Mouse (Mus musculus) kidney, embryonic 15.5 days (tissue): ENCODE data around the gene Cyyr1. TPM values are rescaled to one million over a fixed set of nuclear protein-coding genes. Genes with fewer than 3 reads are reported as not detected.
"Not testable (repeated sequence)": the region's sequence is repeated elsewhere in the genome, so short reads cannot be mapped to it uniquely, and the experiment has no call there.

ENCODE experiments used
- ATAC-seq: fragments of 200-750 bp; cut with Nextera tagmentation; replicated peaks from 2 replicates; pipeline ENCODE4 v1.8.0; 2017; ENCODE audit warnings: moderate TSS enrichment; ENCODE audit not compliant: low FRiP score
- H3K27ac ChIP-seq: fragments of 300-500 bp; sonication (generic); 2 replicates; pipeline ENCODE4 v1.5.1; 2015; ENCODE audit warnings: mild to moderate bottlenecking, inconsistent platforms
- H3K27me3 ChIP-seq: fragments of 300-500 bp; sonication (generic); 2 replicates; pipeline ENCODE4 v1.6.1; 2015; ENCODE audit warnings: inconsistent platforms
- H3K36me3 ChIP-seq: fragments of 300-500 bp; sonication (generic); 2 replicates; pipeline ENCODE4 v1.6.1; 2015; ENCODE audit warnings: inconsistent platforms
- H3K4me1 ChIP-seq: fragments of 300-500 bp; sonication (generic); 2 replicates; pipeline ENCODE4 v1.6.1; 2015; ENCODE audit warnings: inconsistent platforms
- H3K4me2 ChIP-seq: fragments of 300-500 bp; sonication (generic); 2 replicates; pipeline ENCODE4 v1.6.1; 2015; ENCODE audit warnings: moderate library complexity, mild to moderate bottlenecking, inconsistent platforms
- H3K4me3 ChIP-seq: fragments of 300-500 bp; sonication (generic); replicated peaks from 2 replicates; pipeline ENCODE4 v1.5.1; 2015; ENCODE audit warnings: mild to moderate bottlenecking, inconsistent platforms
- H3K9ac ChIP-seq: fragments of 300-500 bp; sonication (generic); 2 replicates; pipeline ENCODE4 v1.6.1; 2015; ENCODE audit warnings: mild to moderate bottlenecking, inconsistent platforms
- H3K9me3 ChIP-seq: fragments of 300-500 bp; sonication (generic); replicated peaks from 2 replicates; pipeline ENCODE4 v1.6.1; 2016; ENCODE audit warnings: inconsistent platforms
- WGBS: fragments of 180-500 bp; shearing (Covaris S2); methylation state at CpG from one replicate; pipeline ENCODE4 v1.1.7; 2015; ENCODE audit warnings: mixed read lengths; 5-methylcytosine and 5-hydroxymethylcytosine counted together
- polyA plus RNA-seq: library from polyadenylated mRNA; unstranded; fragments of >200 nt; fragmentation: Nextera tagmentation; extraction: Ambion mirVana; gene quantifications from 2 replicates; pipeline ENCODE4 v1.2.1, GENCODE M21; 2015

The Cyyr1 gene
- 6.4 and 6.5 TPM in 2 replicates for polyA plus RNA-seq

- H3K9me3 ChIP-seq, H3K27ac ChIP-seq, H3K4me3 ChIP-seq, H3K27me3 ChIP-seq, H3K9ac ChIP-seq, H3K4me1 ChIP-seq, H3K36me3 ChIP-seq, H3K4me2 ChIP-seq, ATAC-seq: not testable (repeated sequence)
- WGBS, result 75% methylated on average over 13 of the region's 13 CpGs
These were observed at the start of gene Cyyr1 for GRCm38 (mm10) chr16:85553297-85553696. TSS of gene Cyyr1 (minus strand) at chr16:85553397.

GRCm38 (mm10) chr16:85588844-85589243 lies 35.6 kb upstream of the Cyyr1 start:
- WGBS, result 79% methylated on average over 7 of the region's 7 CpGs

DNA sequence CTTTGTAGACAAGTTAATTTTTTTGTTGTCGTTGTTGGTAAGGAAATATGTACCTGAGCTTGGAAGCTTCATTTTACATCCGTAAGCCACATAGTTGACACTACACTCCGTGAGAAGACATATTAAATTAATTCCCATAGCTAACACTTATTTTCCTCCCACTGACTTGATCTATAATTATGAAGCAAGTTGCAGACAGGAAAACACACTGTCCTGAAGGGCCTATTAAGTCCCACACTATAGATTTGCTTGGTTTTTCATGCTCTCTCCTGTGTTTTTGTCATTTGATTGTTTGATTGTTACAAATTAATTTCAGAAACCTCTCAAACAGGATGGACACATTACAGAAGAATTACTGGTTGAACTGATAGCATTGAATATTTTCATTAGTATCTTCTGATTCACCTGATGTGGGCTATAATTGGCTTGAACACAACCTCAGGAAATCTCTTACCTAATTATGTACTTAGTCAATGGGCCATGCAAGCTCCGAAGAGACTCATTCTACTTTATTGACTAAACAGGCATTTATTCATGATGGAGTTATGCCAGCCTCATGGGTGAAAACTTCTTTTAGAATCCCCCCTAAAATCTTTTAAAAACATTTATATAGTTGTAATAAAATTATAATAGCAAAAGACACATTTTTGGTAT lies 34.5 kb upstream of the Cyyr1 start:
- no peaks in the 10 kb centered on the region for H3K9me3 ChIP-seq
- no peak overlapping the region for H3K9ac ChIP-seq
- no peak for ATAC-seq
- H3K27ac ChIP-seq, result no peak overlapping the region
- H3K27me3 ChIP-seq, result no peaks in the 10 kb centered on the region
- WGBS, result 85% methylated on average over 4 of the region's 4 CpGs
- no peaks in the 10 kb centered on the region for H3K4me1 ChIP-seq
- no peak overlapping the region for H3K4me3 ChIP-seq
- H3K4me2 ChIP-seq, result no peak overlapping the region
- H3K36me3 ChIP-seq, result no peaks in the 10 kb centered on the region

More at GRCm38 (mm10) chr16:85588844-85589243, 35.6 kb upstream of the Cyyr1 start:
- H3K36me3 ChIP-seq, result no peaks in the 10 kb centered on the region
- no peaks in the 10 kb centered on the region for H3K9me3 ChIP-seq
- H3K4me3 ChIP-seq, result no peak overlapping the region
- H3K4me2 ChIP-seq, result no peak overlapping the region
- no peak overlapping the region for H3K27ac ChIP-seq
- H3K9ac ChIP-seq, result no peak overlapping the region
- H3K4me1 ChIP-seq, result no peaks in the 10 kb centered on the region
- H3K27me3 ChIP-seq, result no peaks in the 10 kb centered on the region
- ATAC-seq, result no peak

DNA sequence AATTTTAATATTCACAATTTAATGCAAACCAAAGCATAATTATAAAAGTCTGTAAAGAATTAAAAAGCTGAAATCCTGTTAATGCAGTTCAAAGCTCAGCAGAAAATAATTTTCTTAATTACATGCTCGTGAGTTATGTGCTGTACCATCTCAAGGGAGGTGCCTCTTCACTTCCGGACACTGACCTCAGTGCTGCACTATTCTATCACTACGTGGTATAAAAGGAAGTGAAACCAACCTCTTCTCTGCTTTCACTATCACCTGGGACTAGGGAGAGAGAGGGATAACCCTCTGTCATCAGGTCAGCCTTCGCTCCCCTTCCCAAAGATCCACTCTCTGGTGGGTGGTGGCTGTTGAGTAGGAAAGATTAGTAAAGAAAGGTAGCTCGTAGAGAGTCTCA lies 13.3 kb upstream of the Cyyr1 start:
- H3K27me3 ChIP-seq, result no peaks in the 10 kb centered on the region
- H3K4me1 ChIP-seq, result no peaks in the 10 kb centered on the region
- no peaks in the 10 kb centered on the region for H3K36me3 ChIP-seq
- H3K9ac ChIP-seq, result no peak overlapping the region
- no peak overlapping the region for H3K27ac ChIP-seq
- no peaks in the 10 kb centered on the region for H3K9me3 ChIP-seq
- ATAC-seq, result no peak
- H3K4me2 ChIP-seq, result no peak overlapping the region
- WGBS, result 87% methylated on average over 5 of the region's 5 CpGs
- no peak overlapping the region for H3K4me3 ChIP-seq

DNA sequence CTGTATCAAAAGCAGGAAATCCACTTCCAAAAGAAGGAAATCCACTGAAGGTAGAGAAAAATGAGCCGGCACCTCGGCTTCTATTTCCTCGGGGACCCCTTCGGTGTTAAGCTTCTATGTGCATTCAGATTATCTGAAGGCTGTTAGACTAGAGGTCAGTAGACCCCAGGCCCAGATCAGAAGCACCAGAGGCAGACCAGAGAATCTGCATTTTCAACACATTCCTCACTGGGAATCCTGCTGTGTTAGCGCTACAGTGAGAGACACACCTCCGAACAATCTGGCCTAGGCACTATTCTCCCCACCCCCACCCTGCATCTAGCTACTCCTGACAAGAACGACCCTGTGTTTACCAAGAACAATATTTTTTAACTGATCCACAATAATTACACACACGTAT lies 641 bp upstream of the Cyyr1 start:
- ATAC-seq, result no peak

GRCm38 (mm10) chr16:85551976-85552375 lies 1.2 kb downstream of the Cyyr1 start:
- H3K9ac ChIP-seq, H3K9me3 ChIP-seq, H3K4me1 ChIP-seq, H3K4me3 ChIP-seq, H3K27ac ChIP-seq, H3K27me3 ChIP-seq, H3K4me2 ChIP-seq, H3K36me3 ChIP-seq, ATAC-seq: not testable (repeated sequence)
- 73% methylated on average over 1 of the region's 11 CpGs for WGBS

More for the DNA sequence above, 641 bp upstream of the Cyyr1 start:
- H3K4me1 ChIP-seq, result peaks cover 8% of the 10 kb centered on the region
- no peak overlapping the region for H3K4me2 ChIP-seq
- H3K9ac ChIP-seq, result no peak overlapping the region
- no peaks in the 10 kb centered on the region for H3K9me3 ChIP-seq
- no peak overlapping the region for H3K27ac ChIP-seq
- WGBS, result 50% methylated on average over 8 of the region's 8 CpGs
- no peak overlapping the region for H3K4me3 ChIP-seq
- no peaks in the 10 kb centered on the region for H3K36me3 ChIP-seq
- no peaks in the 10 kb centered on the region for H3K27me3 ChIP-seq

- no peaks in the 10 kb centered on the region for H3K27me3 ChIP-seq
- ATAC-seq, result peak; percentile 91
- H3K4me1 ChIP-seq, result peaks cover 8% of the 10 kb centered on the region
- H3K9me3 ChIP-seq, result no peaks in the 10 kb centered on the region
- H3K9ac ChIP-seq, result peak overlapping the region; percentile 54
- H3K27ac ChIP-seq, result peak overlapping the region; percentile 60
- peak overlapping the region; percentile 52 for H3K4me3 ChIP-seq
- peak overlapping the region; percentile 82 for H3K4me2 ChIP-seq
- H3K36me3 ChIP-seq, result no peaks in the 10 kb centered on the region
- WGBS, result 3% methylated on average over 25 of the region's 25 CpGs
These were observed 3.1 kb downstream of the Cyyr1 start for GRCm38 (mm10) chr16:85549971-85550567.

- H3K4me3 ChIP-seq, result no peak overlapping the region
- no peaks in the 10 kb centered on the region for H3K27me3 ChIP-seq
- peaks cover 8% of the 10 kb centered on the region for H3K4me1 ChIP-seq
- no peak overlapping the region for H3K9ac ChIP-seq
- 0 out of 2 replicates have a peak overlapping the region, but pooled peaks have one; percentile 22 for H3K27ac ChIP-seq
- H3K36me3 ChIP-seq, result no peaks in the 10 kb centered on the region
- H3K4me2 ChIP-seq, result 0 out of 2 replicates have a peak overlapping the region, but pooled peaks have one; percentile 3
- WGBS, result 39% methylated on average over 6 of the region's 6 CpGs
- no peaks in the 10 kb centered on the region for H3K9me3 ChIP-seq
- ATAC-seq, result no peak
These were observed 6.7 kb downstream of the Cyyr1 start for GRCm38 (mm10) chr16:85546519-85546918.

DNA sequence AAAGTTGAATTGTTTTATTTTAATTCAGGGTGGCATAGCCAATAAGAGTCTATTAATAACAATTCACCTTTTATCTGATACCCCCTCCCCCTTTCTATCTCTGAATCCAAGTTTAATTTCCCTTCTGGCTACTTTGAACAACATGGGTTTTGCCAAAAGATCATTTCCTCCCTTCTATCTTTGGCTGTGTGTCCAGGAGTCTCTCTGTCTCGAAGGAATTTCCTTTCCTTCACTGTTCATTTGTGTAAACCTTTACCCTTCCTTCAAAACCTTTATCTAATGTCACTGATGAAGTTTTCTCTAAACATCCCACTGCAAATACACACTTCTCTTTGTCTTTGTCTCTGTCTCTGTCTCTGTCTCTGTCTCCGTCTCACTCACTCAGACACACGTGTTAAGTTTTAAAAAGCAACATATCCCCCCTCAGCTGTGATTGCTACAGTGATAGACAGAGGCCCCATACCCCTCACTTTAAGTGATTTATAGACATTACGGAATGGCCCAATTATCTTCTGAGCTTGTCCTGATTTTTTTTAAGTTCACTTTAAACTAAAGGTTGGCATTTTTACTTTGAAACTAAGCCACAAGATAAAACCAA lies 11.4 kb downstream of the Cyyr1 start:
- Histone ChIP-seq H3K4me1 (no peaks in the 10 kb centered on the region), H3K27ac (no peak overlapping the region; the same call in 1 of the 2 replicates), H3K9me3 (no peaks in the 10 kb centered on the region), H3K9ac (no peak overlapping the region), H3K4me3 (no peak overlapping the region), H3K4me2 (no peak overlapping the region), H3K36me3 (no peaks in the 10 kb centered on the region), H3K27me3 (no peaks in the 10 kb centered on the region)
- 50% methylated on average over 4 of the region's 4 CpGs for WGBS
- no peak for ATAC-seq

DNA sequence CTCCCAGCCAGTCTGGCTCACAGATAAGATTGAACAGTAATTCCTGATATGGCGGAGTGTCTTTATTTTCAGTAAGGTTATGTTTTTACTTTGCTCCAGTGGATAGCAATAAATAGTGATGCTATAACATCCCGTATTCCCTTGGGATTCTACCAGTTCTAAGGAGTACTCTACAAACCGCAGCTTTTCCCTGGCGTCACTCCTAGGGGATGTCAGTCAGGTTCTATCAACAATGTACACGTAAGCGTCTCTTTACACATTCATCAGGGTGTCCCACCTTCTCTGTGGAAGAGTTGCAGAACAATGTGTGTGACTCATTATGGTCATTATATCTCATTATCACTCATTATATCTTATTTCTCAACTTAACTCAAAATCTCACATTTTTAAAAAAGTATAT lies 12.2 kb downstream of the Cyyr1 start:
- WGBS, result 80% methylated on average over 6 of the region's 6 CpGs
- no peak overlapping the region for H3K27ac ChIP-seq
- ATAC-seq, result no peak

DNA sequence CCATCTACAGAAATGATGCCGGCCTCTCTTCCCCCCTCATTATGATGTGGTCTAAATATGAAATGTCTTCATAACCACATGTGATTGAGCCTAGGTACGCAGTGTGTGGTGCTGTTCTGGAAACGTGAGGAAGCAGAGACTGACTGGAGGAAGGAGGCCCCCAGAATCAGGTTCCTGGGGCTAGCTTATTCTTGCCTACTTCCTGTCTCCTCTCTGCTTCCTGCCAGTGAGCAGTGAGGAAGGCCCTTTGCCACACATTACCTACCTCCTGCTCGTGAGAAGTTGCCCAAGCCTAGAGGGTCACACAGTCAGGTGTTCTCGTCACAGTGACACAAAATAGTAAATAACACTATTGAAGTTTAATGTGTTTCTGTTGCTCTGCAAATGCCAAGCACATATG lies 14.8 kb downstream of the Cyyr1 start:
- Histone ChIP-seq H3K9ac (no peak overlapping the region), H3K27me3 (no peaks in the 10 kb centered on the region), H3K4me2 (no peak overlapping the region), H3K36me3 (no peaks in the 10 kb centered on the region), H3K27ac (no peak overlapping the region), H3K4me3 (no peak overlapping the region), H3K9me3 (no peaks in the 10 kb centered on the region), H3K4me1 (no peaks in the 10 kb centered on the region)
- no peak for ATAC-seq
- WGBS, result 60% methylated on average over 5 of the region's 5 CpGs

More for the DNA sequence above, 12.2 kb downstream of the Cyyr1 start:
- H3K9ac ChIP-seq, result no peak overlapping the region
- H3K36me3 ChIP-seq, result no peaks in the 10 kb centered on the region
- H3K4me2 ChIP-seq, result no peak overlapping the region
- no peaks in the 10 kb centered on the region for H3K27me3 ChIP-seq
- H3K9me3 ChIP-seq, result no peaks in the 10 kb centered on the region
- H3K4me1 ChIP-seq, result no peaks in the 10 kb centered on the region
- H3K4me3 ChIP-seq, result no peak overlapping the region

- H3K27me3 ChIP-seq, result no peaks in the 10 kb centered on the region
These were observed 17.1 kb downstream of the Cyyr1 start for GRCm38 (mm10) chr16:85536075-85536474.

More at GRCm38 (mm10) chr16:85536075-85536474, 17.1 kb downstream of the Cyyr1 start:
- ATAC-seq, result no peak
- Histone ChIP-seq H3K9me3 (no peaks in the 10 kb centered on the region), H3K27ac (no peak overlapping the region), H3K4me3 (no peak overlapping the region), H3K4me1 (no peaks in the 10 kb centered on the region), H3K36me3 (no peaks in the 10 kb centered on the region), H3K4me2 (no peak overlapping the region), H3K9ac (no peak overlapping the region)
- 88% methylated on average over 8 of the region's 8 CpGs for WGBS
